In genomic region chr3:55742654-55743053, GRCm38 (mm10) we compare ENCODE assay signal across 19 mouse cellular contexts. TPM values are rescaled to one million over a fixed set of nuclear protein-coding genes. Genes with fewer than 3 reads are reported as not detected.
DNase-seq lines count a peak whose midpoint lies in the region; ATAC-seq and TF ChIP-seq lines count a peak whose summit lies in the region.
"Had no signal": no experiment of that assay in that cellular context is flagged by ENCODE, and none has a peak within 500 bp of the region (broad histone marks: within the 10 kb centered on the region; RNA-seq: fewer than 3 reads in every experiment).

No protein-coding gene starts in this region.

- peak; percentile 51 for ATAC-seq in hindbrain, embryonic 11.5 days (ENCODE audit: low FRiP score)
- ATAC-seq in midbrain, embryonic 11.5 days (ENCODE audit: low FRiP score), result peak; percentile 65
- ATAC-seq: CD4-positive, CD25-positive, alpha-beta regulatory T cell, adult 4 months; intestine, embryonic 15.5 days; liver, embryonic 12.5 days had no signal

- H3K4me1 ChIP-seq in hindbrain, embryonic 11.5 days (replicated peaks; ENCODE audit: control insufficient read depth, insufficient read depth, low read length), result no peaks in the 10 kb centered on the region
- peaks cover 17% of the 10 kb centered on the region for H3K4me1 ChIP-seq in midbrain, embryonic 11.5 days (ENCODE audit: control insufficient read depth, insufficient read depth, low read length)
- H3K4me1 ChIP-seq: intestine, embryonic 15.5 days; liver, embryonic 12.5 days; lung, embryonic 15.5 days; neural tube, embryonic 12.5 days had no signal

- no peak overlapping the region for H3K4me2 ChIP-seq in hindbrain, embryonic 11.5 days (replicated peaks; ENCODE audit: low read depth, low read length)
- H3K4me2 ChIP-seq in midbrain, embryonic 11.5 days, result no peak overlapping the region
- H3K4me2 ChIP-seq: heart, embryonic 15.5 days; intestine, embryonic 15.5 days; liver, embryonic 12.5 days; lung, embryonic 15.5 days; neural tube, embryonic 12.5 days had no signal

- no peak for TF ChIP-seq CTCF in layer of hippocampus, adult 2 months (conservative IDR thresholded peaks at IDR 0.05)

- H3K9ac ChIP-seq in hindbrain, embryonic 11.5 days (ENCODE audit: low read depth, low read length), result no peak overlapping the region
- H3K9ac ChIP-seq in midbrain, embryonic 11.5 days (ENCODE audit: low read length), result no peak overlapping the region
- H3K9ac ChIP-seq: heart, embryonic 15.5 days; intestine, embryonic 15.5 days; liver, embryonic 12.5 days; lung, embryonic 15.5 days; neural tube, embryonic 12.5 days had no signal

- no peaks in the 10 kb centered on the region for H3K9me3 ChIP-seq in hindbrain, embryonic 11.5 days (ENCODE audit: control insufficient read depth, low read length)
- H3K9me3 ChIP-seq in midbrain, embryonic 11.5 days (ENCODE audit: control insufficient read depth, low read length), result no peaks in the 10 kb centered on the region
- H3K9me3 ChIP-seq: embryonic facial prominence, embryonic 10.5 days; heart, embryonic 15.5 days; intestine, embryonic 15.5 days; liver, embryonic 12.5 days; lung, embryonic 15.5 days; neural tube, embryonic 12.5 days had no signal

- H3K27ac ChIP-seq in layer of hippocampus, adult 2 months, result peak overlapping the region; percentile 39; the same call in 1 of the 2 replicates
- peak overlapping the region; percentile 58; the same call in 1 of the 2 replicates for H3K27ac ChIP-seq in hindbrain, embryonic 11.5 days (ENCODE audit: low read depth, low read length)
- H3K27ac ChIP-seq in midbrain, embryonic 11.5 days (ENCODE audit: low read depth, low read length), result peak overlapping the region; percentile 65
- H3K27ac ChIP-seq: embryonic facial prominence, embryonic 10.5 days; heart, embryonic 15.5 days; intestine, embryonic 15.5 days; liver, embryonic 12.5 days; lung, embryonic 15.5 days; neural tube, embryonic 12.5 days had no signal

- no peak overlapping the region for H3K4me3 ChIP-seq in layer of hippocampus, adult 2 months
- H3K4me3 ChIP-seq in hindbrain, embryonic 11.5 days (ENCODE audit: low read depth, low read length), result no peak overlapping the region
- H3K4me3 ChIP-seq in midbrain, embryonic 11.5 days (ENCODE audit: low read depth, low read length), result no peak overlapping the region
- H3K4me3 ChIP-seq: embryonic facial prominence, embryonic 10.5 days; heart, embryonic 15.5 days; intestine, embryonic 15.5 days; liver, embryonic 12.5 days; lung, embryonic 15.5 days; neural tube, embryonic 12.5 days had no signal

- no peak for DNase-seq in layer of hippocampus, adult 2 months (ENCODE audit: low spot score in 2 of 2)
- DNase-seq in layer of hippocampus, postnatal 36 days, result no peak
- no peak for DNase-seq in hindbrain, embryonic 11.5 days (ENCODE audit: low spot score)
- DNase-seq in midbrain, embryonic 11.5 days (ENCODE audit: low spot score, missing footprints), result no peak
- peak; percentile 64 for DNase-seq in retina, embryonic 14.5 days (ENCODE audit: low spot score)
- DNase-seq in spleen, adult 18-20 months, result no peak
- DNase-seq in embryo, embryonic 10 days (ENCODE audit: low spot score), result no peak
- DNase-seq: adrenal gland, postnatal 25 days; cerebellum, postnatal 25 days; kidney, postnatal 10 days had no signal

- WGBS in hindbrain, embryonic 11.5 days, result 68% methylated on average over 4 of the region's 4 CpGs
- 61% methylated on average over 4 of the region's 4 CpGs for WGBS in midbrain, embryonic 11.5 days

- H3K27me3 ChIP-seq in hindbrain, embryonic 11.5 days (ENCODE audit: control insufficient read depth, insufficient read depth, low read length), result no peaks in the 10 kb centered on the region
- no peaks in the 10 kb centered on the region for H3K27me3 ChIP-seq in midbrain, embryonic 11.5 days (ENCODE audit: control insufficient read depth, insufficient read depth, low read length)
- H3K27me3 ChIP-seq: heart, embryonic 15.5 days; intestine, embryonic 15.5 days; liver, embryonic 12.5 days; lung, embryonic 15.5 days; neural tube, embryonic 12.5 days had no signal

- no peaks in the 10 kb centered on the region for H3K36me3 ChIP-seq in hindbrain, embryonic 11.5 days (ENCODE audit: control insufficient read depth, insufficient read depth, low read length)
- H3K36me3 ChIP-seq in midbrain, embryonic 11.5 days (ENCODE audit: control insufficient read depth, insufficient read depth, low read length), result no peaks in the 10 kb centered on the region
- H3K36me3 ChIP-seq: embryonic facial prominence, embryonic 10.5 days; heart, embryonic 15.5 days; intestine, embryonic 15.5 days; liver, embryonic 12.5 days; lung, embryonic 15.5 days; neural tube, embryonic 12.5 days had no signal

RNA-seq across cellular contexts. Expression of gene Mab21l1, which starts 39.7 kb away (rescaled TPM):
- total RNA-seq in layer of hippocampus, adult 2 months (2021), result under 1 TPM; 0.64 to 0.77 TPM
- under 1 TPM; 0.62 to 0.88 TPM for total RNA-seq in layer of hippocampus, postnatal 36 days (2021)
- 68.1 and 68.5 TPM in 2 replicates for polyA plus RNA-seq in hindbrain, embryonic 11.5 days (2014; fragmentation: Nextera tagmentation; extraction: Ambion mirVana)
- 92.8 and 102 TPM in 2 replicates for polyA plus RNA-seq in midbrain, embryonic 11.5 days (2014; fragmentation: Nextera tagmentation; extraction: Ambion mirVana)
- total RNA-seq: megakaryocyte-erythroid progenitor cell, adult 5-6 weeks; MEL had no signal
